Mouse (Mus musculus): ENCODE data around the gene Arg1. TPM values are rescaled to one million over a fixed set of nuclear protein-coding genes. Genes with fewer than 3 reads are reported as not detected.

Arg1 gene
- polyA plus RNA-seq, 1 experiment from 2014 or later = 1.6 TPM

DNA sequence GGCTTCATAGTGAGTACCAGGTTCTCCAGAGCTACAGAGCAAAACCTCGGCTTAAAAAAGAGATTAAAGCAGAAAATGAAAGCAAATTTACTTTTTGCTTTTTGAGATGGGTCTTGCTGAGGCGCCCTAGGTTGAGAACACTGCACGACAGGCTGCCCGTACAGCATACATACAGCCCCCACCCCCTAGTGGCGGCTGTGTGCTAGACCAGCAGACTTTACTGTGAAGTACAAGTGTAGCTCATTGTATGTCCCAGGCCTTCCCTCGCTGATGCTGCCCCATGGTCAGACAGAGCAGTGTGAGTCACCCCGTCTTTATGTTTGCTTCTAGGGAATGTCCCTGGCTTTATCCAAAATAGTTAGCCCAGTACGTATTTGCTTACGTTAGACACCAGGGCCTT is 41.3 kb downstream of the Arg1 start:
- Histone ChIP-seq H3K4me1 (replicated peaks; ENCODE audit: insufficient read depth, low read length) (no peaks in the 10 kb centered on the region), H3K36me3 (ENCODE audit: insufficient read depth, low read length) (peaks cover 42% of the 10 kb centered on the region), H3K9ac (ENCODE audit: low read depth, low read length) (no peak overlapping the region), H3K27me3 (ENCODE audit: insufficient read depth, low read length) (no peaks in the 10 kb centered on the region), H3K9me3 (replicated peaks; ENCODE audit: low read length) (no peaks in the 10 kb centered on the region), H3K4me3 (replicated peaks; ENCODE audit: low read depth, low read length) (no peak overlapping the region), H3K4me2 (ENCODE audit: low read length) (no peak overlapping the region), H3K27ac (no peak overlapping the region)
- 84% methylated on average over 9 of the region's 9 CpGs for WGBS
- ATAC-seq (replicated peaks; ENCODE audit: low FRiP score, low read depth) (0 out of 2 replicates have a peak, but pooled peaks have one; percentile 36), DNase-seq (ENCODE audit: low spot score) (peak; percentile 15)
- peak; percentile 64 for TF ChIP-seq CTCF (IDR thresholded peaks at IDR 0.05; ENCODE audit: low read depth)

DNA sequence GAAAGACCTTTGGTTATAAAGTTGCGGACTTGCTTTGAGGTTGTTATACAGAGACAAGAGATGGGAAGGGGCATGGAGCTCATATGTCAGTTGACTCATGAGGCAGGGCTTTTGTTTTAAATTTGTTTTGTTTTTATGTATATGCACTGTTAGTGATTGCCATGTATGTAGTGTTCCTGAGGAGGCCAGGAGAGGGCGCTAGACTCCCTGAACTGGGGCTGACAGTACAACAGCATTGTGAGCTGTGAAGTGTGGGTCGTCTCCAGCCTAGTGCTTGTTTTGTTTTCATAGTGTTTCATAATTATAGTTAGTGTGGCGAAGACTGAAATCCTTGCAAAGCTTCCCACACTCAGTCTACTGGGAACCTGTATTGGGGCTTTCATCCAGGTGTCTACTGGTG is 53.7 kb downstream of the Arg1 start:
- WGBS = 77% methylated on average over 4 of the region's 4 CpGs

DNA sequence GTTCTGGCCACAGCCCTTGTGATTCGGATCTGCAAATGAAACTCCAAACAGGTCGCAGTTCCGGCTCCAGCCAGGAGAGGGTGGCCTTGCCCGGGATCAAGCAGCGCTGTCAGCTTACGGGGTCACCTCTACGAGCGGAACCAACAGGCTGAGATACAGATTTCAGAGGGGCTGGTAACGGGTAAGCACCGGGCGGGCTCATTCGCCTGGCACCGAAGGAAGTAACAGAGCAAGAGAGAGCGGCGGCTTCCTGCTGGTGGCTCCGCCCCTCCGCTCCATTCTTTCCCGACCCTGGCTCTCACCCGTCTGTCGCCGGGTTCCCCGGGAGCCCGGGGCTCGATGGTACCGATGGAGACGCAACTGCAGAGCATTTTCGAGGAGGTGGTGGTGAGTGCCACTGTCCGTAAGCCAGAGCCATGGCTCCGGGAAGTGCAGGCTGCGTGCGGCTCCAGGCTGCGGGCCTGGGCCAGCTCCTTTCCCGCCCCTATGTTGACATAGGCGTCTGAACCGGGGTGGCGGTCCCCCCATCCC is 57.5 kb downstream of the Arg1 start, which contains the start of gene Med23:
Gene Med23 (plus strand): TSS at position 227 of the 531 bp plus-strand sequence.
- under 1% methylated on average over 35 of the region's 36 CpGs for WGBS
- Histone ChIP-seq H3K9ac (ENCODE audit: low read depth, low read length) (peak within 1 kb of the TSS; percentile 85), H3K4me2 (ENCODE audit: low read length) (peak within 1 kb of the TSS; percentile 59), H3K9me3 (replicated peaks; ENCODE audit: low read length) (no peaks in the 10 kb centered on the region), H3K27me3 (ENCODE audit: insufficient read depth, low read length) (no peaks in the 10 kb centered on the region), H3K4me3 (replicated peaks; ENCODE audit: low read depth, low read length) (peak within 1 kb of the TSS; percentile 86), H3K36me3 (ENCODE audit: insufficient read depth, low read length) (peaks cover 13% of the 10 kb centered on the region; the same call in 1 of the 2 replicates), H3K4me1 (replicated peaks; ENCODE audit: insufficient read depth, low read length) (no peaks in the 10 kb centered on the region), H3K27ac (no peak within 1 kb of the TSS)
- DNase-seq (ENCODE audit: low spot score) = peak; percentile 98
- ATAC-seq (replicated peaks; ENCODE audit: low FRiP score, low read depth) = peak; percentile 100
- peak; percentile 94 for TF ChIP-seq CTCF (IDR thresholded peaks at IDR 0.05; ENCODE audit: low read depth)

More for the DNA sequence above, 53.7 kb downstream of the Arg1 start:
- H3K9ac ChIP-seq (ENCODE audit: low read depth, low read length) = no peak overlapping the region
- H3K36me3 ChIP-seq (ENCODE audit: insufficient read depth, low read length) = peaks cover 44% of the 10 kb centered on the region
- no peaks in the 10 kb centered on the region for H3K9me3 ChIP-seq (replicated peaks; ENCODE audit: low read length)
- no peak overlapping the region for H3K4me2 ChIP-seq (ENCODE audit: low read length)
- ATAC-seq (replicated peaks; ENCODE audit: low FRiP score, low read depth) (no peak), DNase-seq (ENCODE audit: low spot score) (no peak)
- TF ChIP-seq CTCF (IDR thresholded peaks at IDR 0.05; ENCODE audit: low read depth) = peak; percentile 40
- no peaks in the 10 kb centered on the region for H3K4me1 ChIP-seq (replicated peaks; ENCODE audit: insufficient read depth, low read length)
- H3K27me3 ChIP-seq (ENCODE audit: insufficient read depth, low read length) = no peaks in the 10 kb centered on the region
- H3K27ac ChIP-seq = no peak overlapping the region
- H3K4me3 ChIP-seq (replicated peaks; ENCODE audit: low read depth, low read length) = no peak overlapping the region

Small RNA genes lying within 50 kb of the gene (microRNA-seq; reads per million reads assigned to microRNA genes)
- not detected for gene Mir6905

Other genes starting within 250 kb of the Arg1 start
- gene Enpp1, start 215.3 kb downstream of the Arg1 start, polyA plus RNA-seq (2015; fragmentation: Nextera tagmentation; extraction: Ambion mirVana) = 7.7 and 8.6 TPM in 2 replicates
- 4.0 and 4.8 TPM in 2 replicates for gene Enpp3, start 84.7 kb downstream of the Arg1 start, polyA plus RNA-seq (2015; fragmentation: Nextera tagmentation; extraction: Ambion mirVana)
- gene Med23, start 57.5 kb downstream of the Arg1 start, polyA plus RNA-seq (2015; fragmentation: Nextera tagmentation; extraction: Ambion mirVana) = 12.1 and 13.3 TPM in 2 replicates